Mouse (Mus musculus): ENCODE results near the gene Bricd5.
A peak's percentile ranks its signal among the peaks of the same experiment; 100 is the strongest.
"Not testable (repeated sequence)": the region's sequence is repeated elsewhere in the genome, so short reads cannot be mapped to it uniquely, and the experiment has no call there.

The Bricd5 gene

DNA sequence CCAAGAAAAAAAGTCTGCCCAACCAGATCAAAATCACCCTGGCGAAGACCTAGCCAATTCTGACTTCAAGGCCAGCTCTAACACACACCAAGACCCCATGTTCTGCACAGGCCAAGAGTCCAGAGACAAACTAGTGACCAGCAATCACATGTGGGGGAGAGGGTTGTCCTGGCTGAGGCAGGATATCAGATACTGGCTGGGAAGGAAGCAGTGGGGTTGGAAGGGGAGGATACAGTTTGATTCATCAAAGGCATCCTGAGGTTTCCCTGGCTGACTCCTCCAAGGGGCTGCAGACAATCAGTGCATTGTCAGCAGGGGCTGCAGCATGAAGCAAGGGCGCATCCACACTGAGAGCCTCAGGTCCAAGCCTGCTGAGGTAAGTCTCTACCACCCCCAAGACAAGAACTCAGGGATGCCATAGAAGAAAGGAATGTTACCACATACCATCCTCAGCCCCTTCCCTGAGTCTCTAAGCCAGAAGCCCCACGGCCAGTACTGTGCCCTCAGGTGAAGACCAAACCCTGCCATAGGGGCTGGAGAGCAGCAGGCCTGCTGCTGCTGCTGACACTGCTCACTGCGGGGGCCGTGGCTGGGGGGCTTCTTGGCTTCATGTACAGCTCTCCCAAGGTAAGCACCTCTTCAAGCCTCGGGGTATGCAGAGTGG lies at the start of gene Bricd5:
Gene Bricd5 (plus strand): TSS at position 273 of the 664 bp plus-strand sequence.
- no peak for DNase-seq (ENCODE audit: low read depth)

DNA sequence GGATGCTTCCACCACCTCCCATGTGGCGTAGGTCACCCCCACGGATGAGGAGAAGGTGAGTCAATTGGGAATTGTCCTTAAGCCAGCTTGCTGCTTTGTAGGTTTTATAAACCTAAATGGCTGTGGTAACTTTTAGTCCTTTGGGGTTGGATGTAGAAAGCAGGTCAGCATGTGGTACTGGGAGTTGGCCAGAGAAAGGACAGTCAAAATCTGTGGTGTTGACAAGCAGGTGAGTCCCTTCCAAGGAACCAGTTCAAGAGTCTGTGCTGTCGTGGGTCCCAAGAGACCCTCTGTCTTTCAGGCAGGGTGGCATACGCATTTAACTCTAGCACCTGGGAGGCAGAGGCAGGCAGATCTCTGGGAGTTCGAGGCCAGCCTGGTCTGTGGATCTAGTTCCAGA lies 49.2 kb upstream of the Bricd5 start:
- DNase-seq (ENCODE audit: low read depth), result no peak

DNA sequence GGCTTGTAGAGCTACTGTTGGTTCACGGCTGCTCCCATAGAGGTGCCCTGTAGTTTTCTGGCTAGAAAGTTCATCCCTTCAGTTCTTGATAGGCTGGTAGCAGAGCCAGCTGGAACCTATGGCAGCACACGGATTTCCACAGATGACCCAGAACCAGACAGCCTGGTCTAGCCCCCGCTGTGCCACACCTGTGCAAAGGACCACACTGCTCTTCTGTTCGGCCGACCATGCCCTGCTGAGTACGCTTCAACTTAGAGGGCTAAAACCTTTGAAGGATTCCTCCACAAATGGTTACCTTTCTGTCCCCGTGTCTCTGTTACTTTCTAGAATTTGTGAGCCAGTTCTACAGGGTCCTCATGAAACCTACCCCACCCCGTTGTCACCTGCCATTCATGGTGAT lies 48.4 kb upstream of the Bricd5 start:
- not testable (repeated sequence) for DNase-seq (ENCODE audit: low read depth)

DNA sequence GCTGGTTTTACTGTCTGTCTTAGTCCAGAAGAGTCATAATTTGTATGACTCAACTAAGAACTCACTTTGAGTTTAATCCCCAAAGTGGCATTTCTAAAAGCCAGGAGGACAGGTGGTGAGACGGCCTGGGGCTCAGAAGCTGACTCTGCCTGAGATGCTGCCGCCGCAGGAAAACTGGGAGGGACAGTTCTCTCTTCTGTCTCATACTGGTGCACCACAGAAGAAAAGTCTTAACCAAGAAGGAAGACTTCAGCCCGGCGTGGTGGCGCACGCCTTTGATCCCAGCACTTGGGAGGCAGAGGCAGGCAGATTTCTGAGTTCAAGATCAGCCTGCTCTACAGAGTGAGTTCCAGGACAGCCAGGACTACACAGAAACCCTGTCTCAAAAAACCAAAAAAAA lies 47.8 kb upstream of the Bricd5 start:
- no peak for DNase-seq (ENCODE audit: low read depth)

DNA sequence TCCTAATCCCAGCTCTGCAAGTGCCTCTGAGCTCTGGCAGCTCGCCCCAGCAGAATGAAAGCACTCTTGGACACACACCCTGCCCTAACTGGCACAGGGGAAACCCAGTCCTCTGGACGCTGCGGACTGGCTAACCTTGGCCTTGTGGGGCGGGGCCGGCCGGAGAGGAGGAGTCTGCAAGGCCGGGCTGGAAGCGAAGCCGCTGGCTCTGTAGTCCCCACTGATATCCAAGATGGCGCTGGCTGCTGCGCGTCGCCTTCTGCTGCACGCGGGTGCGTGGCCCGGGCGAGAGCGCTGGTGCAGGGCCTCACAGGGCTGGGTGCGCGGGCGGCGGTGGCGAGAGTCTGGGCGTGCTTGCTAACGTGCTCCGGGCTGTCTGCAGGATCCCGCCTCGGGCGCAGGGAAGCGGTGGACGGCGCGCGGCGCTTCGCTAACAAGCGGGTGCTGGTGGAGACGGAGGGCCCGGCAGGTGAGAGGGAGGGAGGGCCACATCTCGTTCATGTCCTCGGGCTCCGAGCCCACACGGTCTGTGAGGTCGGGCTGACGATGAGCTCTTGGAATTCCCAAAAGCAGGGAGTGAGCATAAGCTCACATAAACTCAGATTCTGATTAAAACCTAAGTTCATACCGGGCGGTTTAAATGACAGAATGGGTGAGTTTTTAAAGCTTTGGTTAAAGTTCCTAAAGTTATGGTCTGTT lies 47.1 kb upstream of the Bricd5 start, which contains the start of gene Eci1:
Gene Eci1 (plus strand): TSS at position 171 of the 699 bp plus-strand sequence.
- DNase-seq (ENCODE audit: low read depth), result peak; percentile 85

DNA sequence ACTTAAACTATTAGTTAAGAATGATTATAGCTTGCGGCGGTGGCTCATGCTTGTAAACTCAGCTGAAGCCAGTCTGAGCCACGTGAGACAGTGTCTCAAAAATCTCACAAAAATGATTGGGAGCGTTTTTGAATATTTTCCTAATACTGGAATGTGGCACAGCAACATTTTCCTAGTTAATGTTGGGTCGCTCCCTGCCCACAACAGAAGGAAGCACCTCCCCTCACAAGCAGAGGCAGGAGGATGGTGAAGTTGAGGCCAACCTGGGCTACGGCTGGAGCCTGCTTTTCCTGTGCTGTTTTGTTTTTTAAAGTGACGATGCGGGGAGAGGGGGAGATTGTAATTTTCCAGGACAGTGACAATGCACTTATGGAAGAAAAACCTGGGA lies 46.5 kb upstream of the Bricd5 start:
- no peak for DNase-seq (ENCODE audit: low read depth)

DNA sequence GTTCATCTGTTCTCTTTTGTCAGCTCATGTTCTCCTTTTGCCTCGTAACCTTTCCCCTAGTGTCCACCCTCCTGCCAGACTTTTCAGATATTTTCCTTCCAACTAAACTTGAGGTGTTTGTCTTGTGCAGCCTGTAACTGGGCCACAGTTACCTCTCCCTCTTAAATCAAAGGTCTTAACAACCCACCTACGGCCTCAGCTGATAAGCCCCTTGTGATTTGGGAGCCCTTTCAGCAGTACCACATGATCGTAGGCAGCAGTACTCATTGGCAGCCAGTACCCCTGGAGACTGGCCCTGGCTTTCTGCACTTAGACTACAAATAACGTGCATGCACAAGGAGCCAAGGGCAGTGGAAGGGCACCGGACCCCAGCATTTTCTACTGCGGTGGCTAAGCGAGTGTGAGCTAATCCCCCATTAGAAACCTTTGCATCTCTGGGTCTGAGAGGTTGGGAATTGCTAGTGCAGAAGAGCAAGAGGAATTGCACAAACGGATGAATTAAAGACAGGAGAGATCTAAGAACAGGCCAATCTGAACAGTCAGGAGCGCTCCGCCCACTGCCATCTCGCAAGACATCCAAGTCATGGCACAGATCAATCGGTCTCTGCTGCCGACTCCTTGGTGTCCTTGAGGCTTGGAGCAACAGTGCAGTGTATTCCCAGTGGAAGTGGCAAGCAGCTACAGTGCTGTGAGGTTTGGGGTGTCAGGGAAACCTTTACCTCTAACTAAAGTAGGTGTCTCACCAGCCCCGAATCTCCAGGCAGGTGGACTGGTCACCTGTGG lies 44.3 kb upstream of the Bricd5 start:
- no peak for DNase-seq (ENCODE audit: low read depth)

DNA sequence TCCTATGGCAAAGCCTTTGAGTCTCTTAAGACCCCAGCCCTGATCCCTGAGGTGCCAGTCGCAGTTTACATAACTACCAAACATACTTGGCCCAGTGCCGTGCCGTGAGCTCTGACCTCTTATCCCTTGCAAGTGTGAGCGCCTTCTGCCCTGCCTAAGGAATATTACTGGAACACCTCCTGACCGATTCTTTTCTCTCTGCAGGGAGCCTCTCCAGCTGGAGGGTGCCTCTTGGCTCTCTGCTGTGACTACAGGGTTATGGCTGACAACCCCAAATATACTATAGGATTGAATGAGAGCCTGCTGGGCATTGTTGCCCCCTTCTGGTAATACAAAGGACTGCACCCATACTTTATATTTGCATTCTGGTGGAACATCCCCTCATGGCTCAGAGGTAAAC lies 36.7 kb upstream of the Bricd5 start:
- DNase-seq (ENCODE audit: low read depth), result no peak

DNA sequence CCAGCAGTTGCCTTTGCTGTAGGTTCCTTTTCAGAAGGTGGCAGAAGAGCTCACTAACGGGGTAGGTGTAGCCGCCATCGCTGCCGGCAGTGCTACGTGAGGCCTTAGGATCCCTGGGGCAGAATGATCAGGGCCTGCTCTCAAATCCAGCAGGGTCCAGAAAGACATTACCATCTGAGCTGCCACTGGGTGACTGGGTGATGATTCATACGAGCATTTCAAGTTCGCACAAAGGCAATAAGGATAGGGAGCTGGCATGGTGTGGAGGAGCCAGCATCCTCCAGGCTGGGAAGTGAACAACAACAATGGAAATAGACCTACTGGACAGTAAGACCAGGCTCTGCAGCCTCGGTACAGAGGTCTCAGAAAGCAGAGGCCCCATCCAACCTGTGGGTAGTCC lies 33.3 kb upstream of the Bricd5 start:
- no peak for DNase-seq (ENCODE audit: low read depth)

DNA sequence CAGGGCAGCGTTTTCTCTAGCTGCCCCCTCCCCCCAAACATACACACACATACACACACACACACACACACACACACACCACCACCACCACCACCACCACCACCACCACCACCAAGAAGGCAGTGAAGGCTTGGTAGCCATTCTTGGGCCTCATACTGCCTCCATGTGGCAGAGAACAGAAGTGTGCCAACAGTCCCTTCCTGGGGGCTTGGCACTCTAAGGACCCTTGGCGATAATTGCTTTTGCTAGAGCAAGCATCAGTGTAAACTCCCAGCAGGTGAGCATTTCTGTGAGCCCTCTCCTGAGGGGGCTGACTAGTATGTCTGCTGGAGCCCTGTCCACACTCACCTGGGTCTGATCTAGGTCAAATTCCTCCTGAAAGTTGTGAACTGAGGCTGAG lies 32.5 kb upstream of the Bricd5 start:
- no peak for DNase-seq (ENCODE audit: low read depth)

DNA sequence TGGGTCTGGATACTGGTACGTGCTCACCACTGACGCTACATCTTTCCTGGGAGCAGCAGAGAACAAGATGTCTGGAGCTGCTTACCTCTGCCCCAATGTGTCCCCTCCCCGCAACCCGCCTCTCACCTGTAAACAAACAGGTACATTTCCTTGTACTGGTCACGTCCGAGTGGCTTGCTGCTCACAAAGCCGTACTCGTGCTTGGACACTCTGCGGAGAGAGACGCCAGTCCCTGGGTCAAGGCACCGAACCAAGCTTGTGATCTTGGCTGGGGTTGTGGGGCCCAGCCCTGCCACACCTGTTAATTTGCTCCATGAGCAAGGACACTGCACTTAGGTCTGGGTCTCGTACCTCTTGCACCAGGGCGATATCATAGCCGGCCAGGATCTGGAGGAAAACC lies 31.6 kb upstream of the Bricd5 start:
- no peak for DNase-seq (ENCODE audit: low read depth)

DNA sequence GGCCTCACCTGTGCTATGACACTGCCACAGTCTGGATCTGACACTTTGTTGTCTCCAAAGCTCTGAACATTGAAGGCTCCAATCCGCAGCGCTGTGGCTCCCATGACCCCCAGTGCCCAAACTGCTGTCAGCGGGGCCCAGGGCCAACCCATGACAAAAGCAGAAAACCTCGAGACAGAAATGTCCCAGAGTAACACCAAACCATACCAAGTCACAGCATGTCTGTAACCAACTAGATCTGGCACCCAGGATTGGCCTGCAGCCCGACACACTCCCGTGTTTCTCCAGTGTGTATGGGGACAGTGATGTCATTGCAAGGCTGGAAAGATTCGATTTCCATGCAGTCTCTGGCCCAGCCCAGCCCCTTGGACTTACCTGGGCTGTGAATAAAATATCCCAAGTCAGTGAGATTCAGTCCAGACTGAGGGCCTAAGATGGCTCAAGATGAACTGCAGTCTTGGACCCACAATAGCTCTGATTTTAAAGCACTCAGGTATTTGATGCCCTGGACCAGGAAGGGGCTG lies 31.0 kb upstream of the Bricd5 start, which contains the start of gene Dnase1l2:
Gene Dnase1l2 (minus strand): TSS at position 474 of the 524 bp plus-strand sequence.
- no peak for DNase-seq (ENCODE audit: low read depth)

DNA sequence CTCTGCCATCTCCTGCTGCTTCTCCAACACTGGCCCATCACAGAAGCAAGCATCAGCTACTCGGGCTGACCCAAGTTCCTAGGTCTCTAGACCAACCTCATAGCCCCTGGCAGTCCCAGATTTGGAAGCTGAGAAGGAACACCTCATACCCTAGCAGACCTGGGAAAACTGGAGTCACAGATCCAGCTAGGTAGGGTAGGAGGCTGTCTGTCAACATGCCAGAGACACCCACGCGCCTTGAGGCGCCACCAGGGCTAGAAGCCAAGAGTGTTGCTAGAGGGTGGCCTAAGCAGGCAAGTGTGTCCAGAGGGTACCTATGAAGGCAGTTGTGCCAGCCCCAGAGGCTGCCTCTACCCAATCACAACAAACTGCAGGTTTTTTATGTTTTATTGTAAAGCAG lies 30.3 kb upstream of the Bricd5 start:
- DNase-seq (ENCODE audit: low read depth), result no peak

DNA sequence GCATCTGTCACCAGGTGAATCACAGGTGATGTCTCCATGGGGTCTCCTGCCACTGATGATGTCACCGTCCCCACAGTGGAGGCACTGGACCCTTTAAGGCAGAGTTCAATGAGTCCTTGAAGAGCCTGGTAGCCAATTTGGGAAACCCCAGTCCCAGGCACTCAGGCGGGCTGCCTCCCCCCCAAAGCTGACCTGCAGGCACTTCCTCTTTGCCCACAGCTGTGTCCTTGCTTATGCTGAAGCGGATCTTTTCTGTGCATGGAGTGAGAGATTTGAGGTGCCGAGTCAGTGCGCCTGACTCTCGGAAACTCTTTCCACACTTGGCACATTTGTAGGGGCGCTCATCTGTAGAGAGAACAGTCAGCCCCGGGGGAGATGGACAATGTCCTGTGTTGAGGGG lies 27.1 kb upstream of the Bricd5 start:
- DNase-seq (ENCODE audit: low read depth), result no peak

DNA sequence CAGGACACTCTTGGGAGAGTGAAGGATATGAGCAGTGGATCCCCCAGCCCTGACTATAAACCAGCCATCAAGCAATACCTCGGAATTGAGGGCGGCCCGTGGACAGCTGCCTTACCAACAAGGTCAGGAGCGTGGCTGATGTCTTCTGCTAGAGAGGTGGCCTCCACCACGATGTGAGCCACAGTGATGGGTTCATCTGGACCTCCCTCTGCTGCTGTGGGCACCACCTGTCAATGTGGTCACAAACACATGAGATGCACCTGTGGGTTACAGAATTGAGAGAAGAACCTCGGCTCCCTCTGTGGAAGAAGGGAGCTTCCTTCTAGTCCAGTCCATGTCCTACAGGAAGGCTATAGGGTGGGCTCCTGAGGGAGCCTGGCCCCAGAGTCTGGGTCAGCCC lies 24.2 kb upstream of the Bricd5 start:
- DNase-seq (ENCODE audit: low read depth), result no peak

DNA sequence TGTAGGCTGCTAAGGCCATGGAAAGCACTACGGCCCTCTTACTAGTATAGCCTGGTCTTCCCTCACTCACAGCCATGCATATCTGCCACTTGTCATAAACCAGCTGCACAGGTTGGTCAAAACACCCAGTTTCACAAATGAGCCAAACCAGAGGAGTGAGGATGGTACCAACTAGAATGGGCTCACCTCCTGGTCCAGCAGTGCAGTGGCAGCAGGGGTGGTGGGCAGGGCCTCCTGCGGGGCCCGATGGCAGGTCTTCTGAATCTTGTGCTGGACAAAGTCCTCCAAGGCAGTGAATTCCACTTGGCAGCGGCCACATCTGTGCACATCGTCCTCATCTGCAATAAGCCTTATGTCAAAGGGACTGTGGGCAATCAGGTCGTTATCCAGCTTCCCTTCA lies 22.5 kb upstream of the Bricd5 start:
- DNase-seq (ENCODE audit: low read depth), result no peak

DNA sequence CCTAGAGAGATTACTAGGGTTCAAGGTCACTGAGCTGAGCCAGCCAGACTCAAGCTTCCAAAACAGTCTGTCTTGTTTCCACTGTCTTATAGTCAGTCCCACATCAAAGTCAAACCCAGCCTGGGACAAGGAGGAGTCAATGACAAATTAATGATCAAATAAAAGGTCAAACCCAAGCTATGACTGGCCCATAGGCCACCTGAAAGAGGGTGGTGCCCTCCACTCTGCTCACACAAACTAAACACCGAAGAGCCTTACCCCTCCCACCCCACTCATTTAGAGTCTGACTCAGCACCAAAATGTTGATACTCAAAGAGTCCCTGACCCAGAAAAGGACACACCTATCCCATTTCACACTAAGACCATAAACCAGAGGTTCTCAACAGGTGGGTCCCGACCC lies 20.3 kb upstream of the Bricd5 start:
- DNase-seq (ENCODE audit: low read depth), result no peak

DNA sequence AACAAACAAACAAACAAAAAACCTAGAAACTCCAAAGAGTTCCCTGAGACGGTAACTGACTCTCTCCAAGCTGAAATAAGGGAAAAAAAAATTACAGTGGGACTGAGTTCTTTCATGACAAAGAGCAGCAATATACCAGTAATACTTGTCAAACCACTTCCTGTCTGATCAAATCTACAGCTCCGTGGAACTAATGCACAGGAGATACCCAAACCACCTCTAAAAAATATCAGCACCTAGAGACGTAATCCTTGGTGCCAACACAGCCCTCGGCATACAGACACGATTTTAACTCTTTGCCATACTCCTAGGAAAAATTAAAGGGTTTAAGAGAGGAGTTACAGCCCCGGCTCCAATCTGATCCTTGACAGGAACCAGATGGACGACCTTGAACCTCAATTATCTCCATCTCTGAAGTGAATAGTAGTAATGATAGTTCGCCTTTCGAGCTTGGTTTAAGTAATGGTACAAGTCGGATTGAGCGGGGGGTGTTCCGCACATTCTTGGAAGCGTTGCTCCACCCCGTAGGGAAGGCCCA lies 19.4 kb upstream of the Bricd5 start:
- no peak for DNase-seq (ENCODE audit: low read depth)

DNA sequence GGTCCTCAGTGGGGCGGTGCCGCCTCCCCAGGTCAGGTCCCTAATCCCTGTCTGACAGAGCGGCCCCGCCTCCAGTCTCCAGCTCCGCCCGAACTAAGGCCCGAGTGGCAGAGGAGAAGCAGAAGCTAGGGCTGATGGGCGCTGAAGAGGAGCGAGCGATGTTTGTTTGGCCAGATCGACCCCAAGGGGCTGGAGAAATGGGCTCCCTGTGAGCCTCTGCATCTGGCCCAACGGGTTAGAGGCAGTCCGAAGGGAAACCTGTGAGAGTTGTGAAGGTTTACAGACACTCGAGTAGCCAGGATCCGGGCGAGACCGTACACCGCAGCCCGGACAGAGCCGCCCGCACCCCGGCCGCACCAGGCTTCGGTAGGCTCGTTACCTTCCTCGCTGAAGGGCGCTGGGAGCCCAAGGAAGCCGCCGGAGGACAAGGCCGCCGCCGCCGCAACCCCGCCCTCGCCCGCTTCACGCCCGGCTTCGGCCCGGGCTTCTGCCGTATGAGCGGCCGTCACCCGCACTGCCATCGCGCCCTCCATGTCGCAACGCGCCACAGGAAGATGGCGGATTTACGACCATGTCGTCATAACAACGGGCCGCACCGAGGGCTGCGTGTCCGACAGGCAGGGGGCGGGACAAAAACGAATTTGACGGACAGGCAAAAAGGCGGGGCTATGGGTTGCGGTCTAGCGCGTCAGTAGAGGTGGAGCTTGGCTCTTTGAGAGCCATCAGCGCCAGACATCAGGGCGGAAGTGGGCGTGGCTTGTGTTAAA lies 18.7 kb upstream of the Bricd5 start:
- peak; percentile 99 for DNase-seq (ENCODE audit: low read depth)

DNA sequence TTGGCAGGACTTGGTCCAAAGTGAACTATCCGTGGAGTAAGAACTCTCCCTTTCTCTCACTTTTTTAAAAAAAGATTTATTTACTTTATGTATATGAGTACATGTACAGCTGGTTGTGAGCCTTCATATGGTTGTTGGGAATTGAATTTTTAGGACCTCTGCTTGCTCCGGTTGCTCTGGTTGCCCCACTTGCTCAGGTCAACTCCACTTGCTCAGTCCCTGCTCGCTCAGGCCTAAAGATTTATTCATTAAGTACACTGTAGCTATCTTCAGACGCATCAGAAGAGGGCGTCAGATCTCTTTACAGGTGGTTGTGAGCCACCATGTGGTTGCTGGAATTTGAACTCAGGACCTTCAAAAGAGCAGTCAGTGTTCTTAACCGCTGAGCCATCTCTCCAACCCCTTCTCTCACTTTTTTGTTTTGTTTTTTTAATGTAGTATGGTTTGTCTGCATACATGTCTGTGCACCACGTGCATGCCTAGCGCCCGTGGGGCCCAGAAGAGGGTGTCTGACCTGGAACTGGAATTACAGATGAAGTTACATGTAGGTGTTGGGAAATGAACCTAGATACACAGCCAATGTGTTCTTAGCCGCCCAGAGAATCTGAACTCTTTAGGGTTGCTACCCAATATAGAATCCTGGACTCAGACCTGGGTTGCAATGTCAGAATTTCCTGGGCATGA lies 18.0 kb upstream of the Bricd5 start:
- DNase-seq (ENCODE audit: low read depth), result not testable (repeated sequence)

DNA sequence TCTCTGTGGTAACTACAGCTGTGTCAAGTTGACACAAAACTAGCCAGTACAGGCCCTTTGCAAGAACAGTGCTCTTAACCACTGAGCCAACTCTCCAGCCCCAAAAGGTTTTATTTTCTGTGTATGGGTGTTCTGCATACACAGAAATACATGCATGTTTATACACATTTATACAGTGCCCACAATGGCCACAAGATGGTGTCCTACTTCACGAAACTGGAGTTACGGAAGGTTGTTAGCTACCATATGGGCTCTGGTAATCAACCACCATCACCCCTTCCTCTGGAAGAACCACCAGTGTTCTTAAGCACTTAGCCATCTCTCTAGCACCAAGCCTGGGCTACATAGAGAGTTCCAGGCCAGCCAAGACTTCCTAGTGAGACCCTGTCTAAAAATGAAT lies 12.1 kb upstream of the Bricd5 start:
- peak; percentile 68 for DNase-seq (ENCODE audit: low read depth)

Data from c-Kit-positive CD71-positive TER-119-negative erythroid progenitor cells, embryonic 14.5 days (primary cell).